Mouse (Mus musculus): ENCODE data around the gene Ccdc148. TPM values are rescaled to one million over a fixed set of nuclear protein-coding genes. Genes with fewer than 3 reads are reported as not detected.

The Ccdc148 gene
- polyA plus RNA-seq, 1 experiment = 0.02 TPM

- H3K4me3 ChIP-seq (ENCODE audit: insufficient read depth, poor library complexity, severe bottlenecking) = no peak overlapping the region
- TF ChIP-seq MYOD1 (IDR thresholded peaks at IDR 0.05; ENCODE audit: control insufficient read depth, insufficient read length, low read depth) (no peak), CEBPB (IDR thresholded peaks at IDR 0.05; ENCODE audit: low read depth) (no peak), FOSL1 (IDR thresholded peaks at IDR 0.05; ENCODE audit: insufficient read depth, low read length, poor library complexity, severe bottlenecking) (no peak), MYOG (IDR thresholded peaks at IDR 0.05; ENCODE audit: control insufficient read depth, extremely low read depth, insufficient read length) (no peak), USF1 (IDR thresholded peaks at IDR 0.05; ENCODE audit: low read depth) (no peak), MAX (IDR thresholded peaks at IDR 0.05) (no peak), CTCF (IDR thresholded peaks at IDR 0.05; ENCODE audit: control insufficient read depth, insufficient read depth, insufficient read length) (no peak)
These were observed 9.2 kb upstream of the Ccdc148 start for GRCm38 (mm10) chr2:59169572-59170207.

GRCm38 (mm10) chr2:59167830-59168229, 7.3 kb upstream of the Ccdc148 start:
- H3K36me3 ChIP-seq (ENCODE audit: control insufficient read depth, insufficient read depth) = peaks cover 2% of the 10 kb centered on the region
- H3K4me3 ChIP-seq (ENCODE audit: insufficient read depth, poor library complexity, severe bottlenecking) = no peak overlapping the region
- H3ac ChIP-seq (ENCODE audit: control insufficient read depth, insufficient read length, low read depth) = no peak overlapping the region
- H3K79me2 ChIP-seq (ENCODE audit: control insufficient read depth, insufficient read depth) = peaks cover 100% of the 10 kb centered on the region
- peaks cover 97% of the 10 kb centered on the region for H3K79me3 ChIP-seq (ENCODE audit: low read depth)
- H3K27me3 ChIP-seq (ENCODE audit: control insufficient read depth, insufficient read depth, insufficient read length) = no peaks in the 10 kb centered on the region
- no peak for TF ChIP-seq USF1 (IDR thresholded peaks at IDR 0.05; ENCODE audit: low read depth)
- no peak for TF ChIP-seq MYOG (IDR thresholded peaks at IDR 0.05; ENCODE audit: control insufficient read depth, extremely low read depth, insufficient read length)
- no peak for TF ChIP-seq FOSL1 (IDR thresholded peaks at IDR 0.05; ENCODE audit: insufficient read depth, low read length, poor library complexity, severe bottlenecking)
- no peak for TF ChIP-seq MYOD1 (IDR thresholded peaks at IDR 0.05; ENCODE audit: control insufficient read depth, insufficient read length, low read depth)
- no peak for TF ChIP-seq MAX (IDR thresholded peaks at IDR 0.05)
- no peak for TF ChIP-seq CTCF (IDR thresholded peaks at IDR 0.05; ENCODE audit: control insufficient read depth, insufficient read depth, insufficient read length)
- no peak for TF ChIP-seq CEBPB (IDR thresholded peaks at IDR 0.05; ENCODE audit: low read depth)

More at GRCm38 (mm10) chr2:59169572-59170207, 9.2 kb upstream of the Ccdc148 start:
- H3ac ChIP-seq (ENCODE audit: control insufficient read depth, insufficient read length, low read depth) = no peak overlapping the region
- H3K27me3 ChIP-seq (ENCODE audit: control insufficient read depth, insufficient read depth, insufficient read length) = no peaks in the 10 kb centered on the region
- peaks cover 100% of the 10 kb centered on the region for H3K79me2 ChIP-seq (ENCODE audit: control insufficient read depth, insufficient read depth)
- H3K79me3 ChIP-seq (ENCODE audit: low read depth) = peaks cover 97% of the 10 kb centered on the region
- H3K36me3 ChIP-seq (ENCODE audit: control insufficient read depth, insufficient read depth) = no peaks in the 10 kb centered on the region

- Histone ChIP-seq H3ac (ENCODE audit: control insufficient read depth, insufficient read length, low read depth) (no peak overlapping the region), H3K79me3 (ENCODE audit: low read depth) (peaks cover 97% of the 10 kb centered on the region), H3K4me3 (ENCODE audit: insufficient read depth, poor library complexity, severe bottlenecking) (no peak overlapping the region), H3K36me3 (ENCODE audit: control insufficient read depth, insufficient read depth) (peaks cover 4% of the 10 kb centered on the region), H3K27me3 (ENCODE audit: control insufficient read depth, insufficient read depth, insufficient read length) (no peaks in the 10 kb centered on the region), H3K79me2 (ENCODE audit: control insufficient read depth, insufficient read depth) (peaks cover 100% of the 10 kb centered on the region)
- TF ChIP-seq MAX (IDR thresholded peaks at IDR 0.05) = no peak
- no peak for TF ChIP-seq CEBPB (IDR thresholded peaks at IDR 0.05; ENCODE audit: low read depth)
- no peak for TF ChIP-seq CTCF (IDR thresholded peaks at IDR 0.05; ENCODE audit: control insufficient read depth, insufficient read depth, insufficient read length)
- no peak for TF ChIP-seq MYOD1 (IDR thresholded peaks at IDR 0.05; ENCODE audit: control insufficient read depth, insufficient read length, low read depth)
- TF ChIP-seq MYOG (IDR thresholded peaks at IDR 0.05; ENCODE audit: control insufficient read depth, extremely low read depth, insufficient read length) = no peak
- no peak for TF ChIP-seq FOSL1 (IDR thresholded peaks at IDR 0.05; ENCODE audit: insufficient read depth, low read length, poor library complexity, severe bottlenecking)
- no peak for TF ChIP-seq USF1 (IDR thresholded peaks at IDR 0.05; ENCODE audit: low read depth)
These were observed 6.5 kb upstream of the Ccdc148 start for GRCm38 (mm10) chr2:59166976-59167375.

- H3K36me3 ChIP-seq (ENCODE audit: control insufficient read depth, insufficient read depth) = peaks cover 4% of the 10 kb centered on the region
These were observed 1.8 kb upstream of the Ccdc148 start for GRCm38 (mm10) chr2:59162285-59162600.

GRCm38 (mm10) chr2:59161441-59162284, 1.2 kb upstream of the Ccdc148 start:
- peaks cover 59% of the 10 kb centered on the region for H3K79me2 ChIP-seq (ENCODE audit: control insufficient read depth, insufficient read depth)
- peak overlapping the region; percentile 82 for H3ac ChIP-seq (ENCODE audit: control insufficient read depth, insufficient read length, low read depth)
- no peaks in the 10 kb centered on the region for H3K27me3 ChIP-seq (ENCODE audit: control insufficient read depth, insufficient read depth, insufficient read length)
- peaks cover 52% of the 10 kb centered on the region for H3K79me3 ChIP-seq (ENCODE audit: low read depth)
- TF ChIP-seq USF1 (IDR thresholded peaks at IDR 0.05; ENCODE audit: low read depth) (no peak), CTCF (IDR thresholded peaks at IDR 0.05; ENCODE audit: control insufficient read depth, insufficient read depth, insufficient read length) (peak; percentile 71), MAX (IDR thresholded peaks at IDR 0.05) (peak; percentile 15), CEBPB (IDR thresholded peaks at IDR 0.05; ENCODE audit: low read depth) (no peak), FOSL1 (IDR thresholded peaks at IDR 0.05; ENCODE audit: insufficient read depth, low read length, poor library complexity, severe bottlenecking) (no peak), MYOG (IDR thresholded peaks at IDR 0.05; ENCODE audit: control insufficient read depth, extremely low read depth, insufficient read length) (no peak), MYOD1 (IDR thresholded peaks at IDR 0.05; ENCODE audit: control insufficient read depth, insufficient read length, low read depth) (no peak)
- H3K4me3 ChIP-seq (ENCODE audit: insufficient read depth, poor library complexity, severe bottlenecking) = peak overlapping the region; percentile 79
- H3K36me3 ChIP-seq (ENCODE audit: control insufficient read depth, insufficient read depth) = peaks cover 4% of the 10 kb centered on the region

More at GRCm38 (mm10) chr2:59162285-59162600, 1.8 kb upstream of the Ccdc148 start:
- H3ac ChIP-seq (ENCODE audit: control insufficient read depth, insufficient read length, low read depth) = peak overlapping the region; percentile 10
- H3K79me2 ChIP-seq (ENCODE audit: control insufficient read depth, insufficient read depth) = peaks cover 64% of the 10 kb centered on the region
- no peaks in the 10 kb centered on the region for H3K27me3 ChIP-seq (ENCODE audit: control insufficient read depth, insufficient read depth, insufficient read length)
- TF ChIP-seq MYOG (IDR thresholded peaks at IDR 0.05; ENCODE audit: control insufficient read depth, extremely low read depth, insufficient read length) (no peak), MYOD1 (IDR thresholded peaks at IDR 0.05; ENCODE audit: control insufficient read depth, insufficient read length, low read depth) (no peak)
- H3K4me3 ChIP-seq (ENCODE audit: insufficient read depth, poor library complexity, severe bottlenecking) = peak overlapping the region; percentile 79
- peaks cover 58% of the 10 kb centered on the region for H3K79me3 ChIP-seq (ENCODE audit: low read depth)
